Mouse (Mus musculus) bone marrow, adult 2 months (tissue): ENCODE data around the gene Mecp2.

Experiments used
- CTCF ChIP-seq: fragments of 200-500 bp; IDR thresholded peaks from 2 replicates; pipeline ENCODE4 v1.5.1; 2011; ENCODE audit warnings: low read length, control low read depth; ENCODE audit not compliant: control insufficient read depth, insufficient read depth
- POLR2A ChIP-seq: fragments of 200-500 bp; IDR thresholded peaks from 2 replicates; pipeline ENCODE4 v1.6.1; 2011; ENCODE audit warnings: low read depth, mild to moderate bottlenecking, control low read depth, low read length, borderline replicate concordance; ENCODE audit not compliant: control insufficient read depth

GRCm38 (mm10) chrX:74176959-74177358 lies 41.8 kb upstream of the Mecp2 start, which contains the start of gene Tktl1:
- no peak for TF ChIP-seq CTCF
- TF ChIP-seq POLR2A: no peak
